Mouse (Mus musculus): Measurements from ENCODE around the gene Wfdc15b. TPM values are rescaled to one million over a fixed set of nuclear protein-coding genes. Genes with fewer than 3 reads are reported as not detected.

The Wfdc15b gene
- polyA plus RNA-seq (2012; rRNA removed), result not detected in 2 replicates

GRCm38 (mm10) chr2:164221522-164221921 lies at the start of gene Wfdc15b:
Wfdc15b (minus strand) TSS chr2:164221660.

GRCm38 (mm10) chr2:164256540-164256939 lies 35.1 kb upstream of the Wfdc15b start, which contains the start of gene Svs3b:
Svs3b (minus strand) TSS chr2:164256640.

DNA sequence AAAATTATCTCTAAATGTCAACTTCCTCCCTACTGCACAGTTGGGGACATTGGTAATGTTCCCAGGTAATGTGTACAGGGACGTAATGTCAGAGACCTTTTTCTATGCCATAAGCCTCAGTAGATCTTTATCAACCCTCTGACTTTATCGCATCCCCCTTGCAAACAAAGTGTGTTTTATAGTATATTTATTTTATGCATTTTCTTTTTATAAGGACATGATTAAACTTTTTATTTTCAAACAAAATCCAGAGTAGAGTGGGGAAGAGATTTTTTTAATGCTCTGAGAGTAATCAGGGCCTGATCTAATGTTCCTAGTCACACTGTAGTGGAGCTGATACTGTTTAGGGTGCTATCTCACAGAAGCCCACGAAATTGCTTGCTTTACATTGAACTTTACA lies 16.9 kb upstream of the Wfdc15b start, which contains the start of gene Svs2:
Gene Svs2, minus strand, starts transcription at position 101 of the 400 bp plus-strand sequence.

DNA sequence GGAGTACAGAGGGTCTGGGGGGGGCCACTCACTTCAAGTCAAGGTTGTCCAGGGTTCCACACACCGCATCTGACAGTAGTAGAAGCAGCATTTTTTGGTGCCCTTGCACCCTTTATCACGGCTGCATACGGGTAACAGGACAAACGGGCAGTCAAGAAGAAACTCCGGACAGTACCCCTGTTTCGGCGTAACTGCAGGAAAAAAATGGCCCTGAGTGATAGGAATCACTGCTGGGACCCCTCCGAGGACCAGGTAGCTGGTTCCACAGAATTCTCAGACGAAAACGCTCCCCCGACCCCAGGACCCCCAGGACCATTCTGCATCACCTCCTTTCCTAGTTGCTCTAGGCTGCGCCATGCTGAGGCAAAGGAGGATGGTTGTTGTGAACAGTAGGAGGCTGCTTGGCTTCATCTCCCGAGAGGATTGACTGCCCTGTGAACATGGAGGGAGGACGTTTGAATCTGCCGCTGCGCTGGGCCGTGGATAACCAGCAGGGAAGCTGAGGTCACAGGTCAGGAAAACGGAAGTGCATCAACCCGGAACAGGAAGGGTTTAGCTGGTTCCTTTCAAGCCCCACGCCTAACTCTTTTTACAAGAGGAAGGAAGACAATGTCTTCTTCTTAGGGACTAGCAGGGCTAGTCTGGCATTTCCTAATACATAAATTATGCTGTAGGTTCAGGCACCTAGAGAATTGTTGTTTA lies 21.7 kb downstream of the Wfdc15b start, which contains the start of gene Wfdc15a:
Gene Wfdc15a, minus strand, starts transcription at position 505 of the 702 bp plus-strand sequence.

GRCm38 (mm10) chr2:164190576-164190975 lies 30.9 kb downstream of the Wfdc15b start, which contains the start of gene Wfdc12:
Wfdc12 (minus strand) TSS chr2:164190608.

DNA sequence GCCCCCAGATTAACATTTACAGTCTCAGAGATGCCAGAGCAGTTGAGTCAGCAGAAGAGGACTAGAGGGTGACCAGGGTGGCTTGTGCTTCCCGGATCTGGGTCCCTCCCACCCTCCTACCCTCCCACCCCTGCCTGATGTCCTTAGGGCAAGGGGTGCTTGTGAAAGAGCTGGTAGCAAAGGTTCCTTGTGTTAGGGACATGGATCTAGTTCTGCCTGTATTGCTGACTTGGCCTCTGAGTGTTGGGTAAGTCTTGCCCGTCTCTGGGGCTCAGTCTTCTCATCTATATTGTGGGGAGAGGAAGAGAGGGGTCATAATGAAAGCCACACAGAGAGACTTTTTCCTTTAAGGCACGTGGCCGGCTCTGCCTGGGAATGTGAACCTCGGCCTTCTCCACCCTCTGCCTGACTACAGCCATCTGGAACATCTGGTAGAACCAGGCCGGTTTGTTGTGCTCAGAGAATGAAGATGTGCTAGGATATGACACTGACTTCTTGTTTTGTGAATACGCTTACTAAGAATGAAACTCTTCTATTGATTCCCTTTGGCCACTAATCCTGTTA lies 38.7 kb downstream of the Wfdc15b start, which contains the start of gene Wfdc5:
Gene Wfdc5, minus strand, starts transcription at position 51 of the 564 bp plus-strand sequence.

DNA sequence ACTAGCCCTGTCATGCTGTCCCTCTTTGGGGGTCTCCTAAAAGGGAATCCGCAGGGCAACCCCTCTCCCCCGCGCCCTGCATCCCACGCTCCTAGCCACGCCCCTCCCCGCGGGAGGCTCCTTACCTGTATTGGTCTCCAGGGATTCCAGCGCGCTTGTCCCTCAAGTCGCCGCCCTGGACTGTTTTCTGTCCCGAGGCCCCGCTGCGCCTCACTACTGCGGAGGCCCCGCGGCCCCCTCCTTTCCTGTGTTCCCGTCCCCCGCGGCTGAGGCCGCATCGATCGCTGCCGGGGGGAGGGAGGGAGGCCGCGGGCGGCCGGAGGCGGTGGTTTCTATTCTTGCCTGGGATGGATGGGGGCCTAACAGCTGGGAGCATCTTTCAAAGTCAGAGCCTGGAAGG lies 50.6 kb downstream of the Wfdc15b start, which contains the start of gene Kcns1:
Gene Kcns1, minus strand, starts transcription at position 212 of the 400 bp plus-strand sequence.

Other genes with a start within 250 kb of the Wfdc15b start
- 166 and 185 TPM in 2 replicates for gene Ywhab, start 226.7 kb downstream of the Wfdc15b start, polyA plus RNA-seq (2012; rRNA removed)
- 3.1 and 3.9 TPM in 2 replicates for gene Pabpc1l, start 196.2 kb downstream of the Wfdc15b start, polyA plus RNA-seq (2012; rRNA removed)
- 20.1 and 23.7 TPM in 2 replicates for gene Stk4, start 151.3 kb downstream of the Wfdc15b start, polyA plus RNA-seq (2012; rRNA removed)
- gene Tomm34, start 150.5 kb downstream of the Wfdc15b start, polyA plus RNA-seq (2012; rRNA removed), result 31.5 and 36.4 TPM in 2 replicates
- gene Kcns1, start 50.5 kb downstream of the Wfdc15b start, polyA plus RNA-seq (2012; rRNA removed), result 0.68 and 1.5 TPM in 2 replicates
- not detected in 2 replicates for gene Wfdc5, start 38.9 kb downstream of the Wfdc15b start, polyA plus RNA-seq (2012; rRNA removed)
- gene Wfdc12, start 31.1 kb downstream of the Wfdc15b start, polyA plus RNA-seq (2012; rRNA removed), result not detected in 2 replicates
- gene Wfdc15a, start 21.5 kb downstream of the Wfdc15b start, polyA plus RNA-seq (2012; rRNA removed), result not detected in 2 replicates
- not detected in 2 replicates for gene Svs2, start 16.8 kb upstream of the Wfdc15b start, polyA plus RNA-seq (2012; rRNA removed)
- gene Svs3b, start 35.0 kb upstream of the Wfdc15b start, polyA plus RNA-seq (2012; rRNA removed), result not detected in 2 replicates
- not detected in 2 replicates for gene Svs4, start 56.8 kb upstream of the Wfdc15b start, polyA plus RNA-seq (2012; rRNA removed)
- not detected in 2 replicates for gene Svs3a, start 67.6 kb upstream of the Wfdc15b start, polyA plus RNA-seq (2012; rRNA removed)
- not detected in 2 replicates for gene Svs6, start 95.1 kb upstream of the Wfdc15b start, polyA plus RNA-seq (2012; rRNA removed)
- gene Svs5, start 111.1 kb upstream of the Wfdc15b start, polyA plus RNA-seq (2012; rRNA removed), result not detected in 2 replicates
- gene Slpi, start 167.4 kb upstream of the Wfdc15b start, polyA plus RNA-seq (2012; rRNA removed), result 0.16 and 1.3 TPM in 2 replicates
- gene Rbpjl, start 181.5 kb upstream of the Wfdc15b start, polyA plus RNA-seq (2012; rRNA removed), result 0.17 and 0.74 TPM in 2 replicates
- 14.9 and 118 TPM in 2 replicates for gene Matn4, start 183.5 kb upstream of the Wfdc15b start, polyA plus RNA-seq (2012; rRNA removed)
- gene Sdc4, start 222.2 kb upstream of the Wfdc15b start, polyA plus RNA-seq (2012; rRNA removed), result 3.3 and 8.2 TPM in 2 replicates
- 53.1 and 56.8 TPM in 2 replicates for gene Sys1, start 235.3 kb upstream of the Wfdc15b start, polyA plus RNA-seq (2012; rRNA removed)
- gene Gm20458, start 239.3 kb upstream of the Wfdc15b start, polyA plus RNA-seq (2012; rRNA removed), result 10.3 and 10.7 TPM in 2 replicates

Measured in central nervous system, embryonic 14 days (tissue).